Mouse (Mus musculus) liver, postnatal 0 days (tissue): ENCODE measurements around the gene Cwc25.

Experiments
- CTCF ChIP-seq: sonication (generic); IDR thresholded peaks from 2 replicates; pipeline ENCODE4 v1.5.1; 2016; ENCODE audit warnings: antibody characterized with exemption, low read depth
- EP300 ChIP-seq: IDR thresholded peaks from 2 replicates; pipeline ENCODE4 v1.6.1; 2016; ENCODE audit warnings: antibody characterized with exemption, low read depth, mild to moderate bottlenecking

DNA sequence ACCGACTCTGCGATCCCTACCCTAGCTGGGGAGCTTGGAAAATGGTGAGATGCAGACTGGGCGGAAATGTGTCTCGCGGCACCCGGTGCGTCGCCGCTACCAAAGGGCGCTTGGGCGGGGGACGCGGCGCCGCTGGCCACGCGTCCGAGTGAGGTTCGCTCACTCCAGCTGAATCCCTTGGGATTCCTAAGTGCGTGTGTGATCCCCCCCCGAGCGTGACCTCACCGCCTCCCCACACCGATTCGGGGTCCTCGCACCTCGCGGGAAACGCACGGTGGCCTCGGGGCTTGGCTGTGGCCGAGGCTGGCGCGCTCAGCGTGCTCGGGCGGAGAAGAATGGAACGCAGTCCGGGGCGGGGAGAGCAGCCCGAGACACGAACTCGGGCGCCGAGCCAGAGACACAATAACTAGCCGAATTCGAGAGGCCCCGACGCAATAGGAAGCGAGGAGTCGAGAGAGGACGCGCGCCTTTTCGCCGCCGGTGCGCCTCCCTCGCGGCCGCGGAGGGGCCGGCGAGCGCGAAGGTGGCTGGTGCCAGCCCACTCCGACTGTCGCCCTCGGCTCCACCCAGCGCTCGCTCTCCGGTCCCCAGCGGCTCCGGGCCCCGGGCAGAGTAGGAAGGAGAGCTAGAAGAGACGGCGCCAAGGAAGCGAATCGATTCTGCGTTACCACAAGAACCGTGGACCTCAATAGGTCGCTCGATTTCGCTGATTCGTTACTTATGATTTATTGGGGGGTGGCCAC, 66.2 kb downstream of the Cwc25 start, which contains the start of gene Pcgf2:
- TF ChIP-seq CTCF (no peak), EP300 (no peak)
